Mouse (Mus musculus): ENCODE data around the gene Dnttip2.

DNA sequence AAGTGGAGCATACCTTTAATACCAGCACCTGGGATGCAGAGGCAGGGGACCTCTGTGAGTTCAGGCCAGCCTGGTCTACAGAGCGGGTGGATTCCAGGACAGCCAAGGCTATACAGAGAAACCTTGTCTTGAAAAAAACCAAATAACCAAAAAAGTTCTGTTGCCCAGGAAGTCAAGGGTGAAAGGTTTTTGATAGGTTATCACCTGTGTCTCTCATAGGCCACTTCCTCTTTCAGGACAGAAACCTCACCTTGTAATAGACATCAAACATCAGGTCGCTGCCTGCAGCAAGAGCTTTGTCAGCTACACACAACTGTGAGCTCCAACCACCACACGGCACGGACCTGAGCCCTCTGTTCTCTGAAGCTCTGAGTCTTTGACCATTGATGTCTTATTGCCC, 30.4 kb downstream of the Dnttip2 start:
- no peak for TF ChIP-seq CTCF (IDR thresholded peaks at IDR 0.05; ENCODE audit: extremely low read depth, insufficient read depth, insufficient read length, insufficient replicate concordance)
- no peak for TF ChIP-seq POLR2A (IDR thresholded peaks at IDR 0.05; ENCODE audit: low read depth, low read length)
